Mouse (Mus musculus): Measurements from ENCODE around the gene Spry1. TPM values are rescaled to one million over a fixed set of nuclear protein-coding genes. Genes with fewer than 3 reads are reported as not detected.

Spry1 gene
- polyA plus RNA-seq, 1 experiment from 2014 or later: 17.4 TPM

DNA sequence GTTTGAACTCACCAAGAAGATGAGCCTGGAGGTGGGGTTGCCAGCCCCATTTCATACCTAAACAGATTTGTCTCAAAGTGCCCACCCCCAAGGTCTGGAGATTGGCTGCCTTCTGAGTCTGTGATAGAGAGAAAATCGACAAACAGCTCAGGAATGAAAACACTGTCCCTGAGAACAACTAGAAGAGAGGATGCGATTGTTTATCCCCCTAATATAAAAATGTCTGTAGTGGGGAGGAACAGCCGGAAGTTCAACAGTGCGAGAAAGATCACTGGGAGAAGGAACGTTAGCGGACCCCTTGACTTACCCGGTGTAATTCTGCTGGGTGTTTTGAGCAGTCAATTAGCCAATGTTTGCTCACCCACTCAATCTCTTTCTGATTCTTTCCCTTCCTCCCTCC is 46.5 kb downstream of the Spry1 start:
- Histone ChIP-seq H3K4me3 (no peak overlapping the region), H3K9ac (no peak overlapping the region), H3K27me3 (peaks cover 9% of the 10 kb centered on the region; the same call in 1 of the 2 replicates), H3K9me3 (no peaks in the 10 kb centered on the region), H3K27ac (no peak overlapping the region), H3K36me3 (no peaks in the 10 kb centered on the region), H3K4me2 (replicated peaks) (no peak overlapping the region), H3K4me1 (peaks cover 12% of the 10 kb centered on the region)
- 42% methylated on average over 7 of the region's 7 CpGs for WGBS
- no peak for ATAC-seq (ENCODE audit: low FRiP score, low read depth)

- peaks cover 9% of the 10 kb centered on the region; the same call in 1 of the 2 replicates for H3K27me3 ChIP-seq
- H3K27ac ChIP-seq: no peak overlapping the region
- peak overlapping the region; percentile 59 for H3K4me2 ChIP-seq (replicated peaks)
- H3K9ac ChIP-seq: 0 out of 2 replicates have a peak overlapping the region, but pooled peaks have one; percentile 3
- no peaks in the 10 kb centered on the region for H3K36me3 ChIP-seq
- H3K4me1 ChIP-seq: peaks cover 12% of the 10 kb centered on the region
- H3K4me3 ChIP-seq: peak overlapping the region; percentile 28
- WGBS: 29% methylated on average over 6 of the region's 6 CpGs
- no peaks in the 10 kb centered on the region for H3K9me3 ChIP-seq
- ATAC-seq (ENCODE audit: low FRiP score, low read depth): no peak
Observed at GRCm38 (mm10) chr3:37686751-37687150, 47.0 kb downstream of the Spry1 start.

GRCm38 (mm10) chr3:37687158-37687980 is 47.6 kb downstream of the Spry1 start:
- Histone ChIP-seq H3K27me3 (peaks cover 9% of the 10 kb centered on the region; the same call in 1 of the 2 replicates), H3K9ac (0 out of 2 replicates have a peak overlapping the region, but pooled peaks have one; percentile 3), H3K9me3 (no peaks in the 10 kb centered on the region), H3K4me1 (peaks cover 12% of the 10 kb centered on the region), H3K27ac (no peak overlapping the region), H3K4me2 (replicated peaks) (peak overlapping the region; percentile 59), H3K4me3 (peak overlapping the region; percentile 28), H3K36me3 (no peaks in the 10 kb centered on the region)
- WGBS: 29% methylated on average over 28 of the region's 28 CpGs
- ATAC-seq (ENCODE audit: low FRiP score, low read depth): no peak; the same call in 1 of the 2 replicates

- no peak for ATAC-seq (ENCODE audit: low FRiP score, low read depth)
- Histone ChIP-seq H3K9me3 (no peaks in the 10 kb centered on the region), H3K4me1 (0 out of 2 replicates have a peak, but pooled peaks cover 7% of the 10 kb centered on the region), H3K4me3 (no peak overlapping the region), H3K36me3 (no peaks in the 10 kb centered on the region), H3K27ac (no peak overlapping the region), H3K9ac (no peak overlapping the region), H3K27me3 (peaks cover 3% of the 10 kb centered on the region; the same call in 1 of the 2 replicates), H3K4me2 (replicated peaks) (no peak overlapping the region)
- WGBS: 82% methylated on average over 4 of the region's 4 CpGs
Observed at GRCm38 (mm10) chr3:37692945-37693344, 53.2 kb downstream of the Spry1 start.

DNA sequence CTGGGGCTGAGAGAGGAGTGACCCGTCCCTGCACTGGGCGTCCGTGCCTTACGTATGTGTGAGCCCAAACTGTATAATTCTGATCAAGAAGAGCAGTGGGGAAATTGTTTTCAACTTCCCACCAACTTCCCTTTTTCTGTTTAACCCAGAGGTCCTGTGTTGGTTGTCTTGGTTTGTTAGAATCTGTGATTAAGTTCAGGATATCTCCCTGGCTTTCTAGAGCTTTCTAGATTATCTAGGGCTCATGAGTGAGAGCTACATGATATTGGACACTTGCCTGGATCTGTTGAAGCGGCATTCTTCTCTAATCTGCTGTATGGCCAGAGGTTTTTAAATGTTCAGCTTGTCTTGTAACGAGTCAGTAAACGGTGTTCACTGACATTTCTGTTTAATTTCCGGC is 53.8 kb downstream of the Spry1 start:
- no peak overlapping the region for H3K9ac ChIP-seq
- WGBS: 75% methylated on average over 8 of the region's 8 CpGs
- ATAC-seq (ENCODE audit: low FRiP score, low read depth): no peak
- no peak overlapping the region for H3K4me3 ChIP-seq
- H3K27ac ChIP-seq: no peak overlapping the region
- no peaks in the 10 kb centered on the region for H3K9me3 ChIP-seq
- H3K4me1 ChIP-seq: 0 out of 2 replicates have a peak, but pooled peaks cover under 1% of the 10 kb centered on the region
- no peaks in the 10 kb centered on the region for H3K27me3 ChIP-seq
- H3K36me3 ChIP-seq: no peaks in the 10 kb centered on the region
- no peak overlapping the region for H3K4me2 ChIP-seq (replicated peaks)

Other genes with a start within 250 kb of the Spry1 start
- 40.3 and 44.6 TPM in 2 replicates for gene Spata5, start 220.1 kb upstream of the Spry1 start, polyA plus RNA-seq (2015; fragmentation: Nextera tagmentation; extraction: Ambion mirVana)
- 4.5 and 5.2 TPM in 2 replicates for gene Nudt6, start 219.7 kb upstream of the Spry1 start, polyA plus RNA-seq (2015; fragmentation: Nextera tagmentation; extraction: Ambion mirVana)
- 5.6 and 7.5 TPM in 2 replicates for gene Gm5148, start 84.5 kb downstream of the Spry1 start, polyA plus RNA-seq (2015; fragmentation: Nextera tagmentation; extraction: Ambion mirVana)

Measured in limb, embryonic 13.5 days (tissue).